Mouse (Mus musculus) layer of hippocampus, postnatal 36 days (tissue): Measurements from ENCODE around the gene Tcirg1. TPM values are rescaled to one million over a fixed set of nuclear protein-coding genes. Genes with fewer than 3 reads are reported as not detected.

Experiments
- DNase-seq, 2 experiments: peaks; one replicate each; pipeline ENCODE4 v3.0.0; 2022
- total RNA-seq, 2 experiments: library from RNA; stranded (reverse); gene quantifications; 2 replicates each; pipeline ENCODE4 v1.2.3; 2021

Gene Tcirg1
- total RNA-seq: 10 to 100 TPM; 20.2 to 22.4 TPM

DNA sequence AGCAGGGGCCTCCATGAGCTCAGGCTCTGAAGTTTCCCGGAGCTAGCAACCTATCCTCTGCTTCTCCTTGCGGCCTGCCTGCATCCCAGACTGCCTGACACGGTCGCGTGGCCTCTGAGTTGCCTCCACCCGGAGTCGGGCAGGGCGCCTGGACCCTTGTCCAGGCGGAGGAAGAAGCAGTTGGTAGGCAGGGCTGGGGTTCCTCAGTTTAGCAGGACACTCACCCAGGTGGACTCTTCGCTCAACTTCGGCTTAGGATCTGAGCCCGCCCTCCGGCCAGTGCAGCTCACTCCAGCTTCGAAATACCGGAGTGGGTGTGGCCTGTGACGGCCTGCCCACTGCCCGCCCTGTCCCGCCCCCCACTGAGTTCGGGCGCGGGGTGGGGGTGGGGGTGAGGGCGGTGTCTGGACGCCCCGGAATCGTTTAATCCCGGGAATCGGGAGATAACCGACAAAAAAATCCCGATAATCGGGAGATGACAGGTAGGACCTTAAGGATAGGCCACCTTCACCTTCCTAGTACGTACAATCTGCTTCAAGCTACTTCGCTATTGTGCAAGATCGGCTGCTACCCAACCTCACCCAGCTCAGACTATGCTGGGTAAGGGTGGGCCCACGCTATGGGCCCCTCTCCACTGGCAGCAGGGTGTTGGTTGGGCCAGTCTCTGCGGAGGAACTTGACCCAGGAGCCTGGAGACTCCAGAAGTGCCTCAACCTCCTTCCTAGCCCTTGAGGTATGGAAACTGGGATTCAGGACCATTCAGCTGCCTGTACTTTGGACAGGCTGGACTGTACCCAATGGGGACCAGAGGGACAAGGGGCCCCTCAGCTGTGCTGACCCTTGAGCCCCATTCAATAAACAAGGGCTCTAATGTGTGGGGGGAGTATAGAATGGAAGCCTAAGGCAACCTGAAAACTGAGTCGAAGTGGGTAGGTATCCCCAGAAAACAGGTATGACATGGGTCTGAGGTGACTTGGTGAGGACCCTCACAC is at the start of gene Tcirg1:
Tcirg1 (minus strand) TSS at position 339 of the 992 bp plus-strand sequence.
- peak; percentile 64 to 73 for DNase-seq

GRCm38 (mm10) chr19:3955804-3956203 is 48.9 kb upstream of the Tcirg1 start:
- DNase-seq: no peak

- DNase-seq: no peak
Observed at GRCm38 (mm10) chr19:3955033-3955432, 48.1 kb upstream of the Tcirg1 start.

DNA sequence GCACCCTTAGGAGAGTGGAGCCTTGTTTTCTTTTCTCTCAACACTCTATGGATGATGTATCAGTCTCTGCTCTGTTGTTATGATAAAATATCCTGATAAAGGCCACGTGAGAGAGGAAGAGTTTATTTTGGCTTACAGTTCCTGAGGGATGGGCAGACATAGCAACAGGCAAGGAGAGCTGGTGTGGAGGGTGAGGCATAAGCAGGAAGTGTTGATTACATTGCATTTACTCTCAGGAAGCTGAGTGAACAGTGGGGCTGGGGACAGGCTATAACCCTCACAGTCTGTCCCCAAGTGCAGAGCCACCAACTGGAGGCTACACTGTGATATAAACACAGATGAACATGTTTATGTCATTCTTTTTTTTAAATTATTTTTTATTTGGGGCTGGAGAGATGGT is 45.2 kb upstream of the Tcirg1 start:
- DNase-seq: no peak

DNA sequence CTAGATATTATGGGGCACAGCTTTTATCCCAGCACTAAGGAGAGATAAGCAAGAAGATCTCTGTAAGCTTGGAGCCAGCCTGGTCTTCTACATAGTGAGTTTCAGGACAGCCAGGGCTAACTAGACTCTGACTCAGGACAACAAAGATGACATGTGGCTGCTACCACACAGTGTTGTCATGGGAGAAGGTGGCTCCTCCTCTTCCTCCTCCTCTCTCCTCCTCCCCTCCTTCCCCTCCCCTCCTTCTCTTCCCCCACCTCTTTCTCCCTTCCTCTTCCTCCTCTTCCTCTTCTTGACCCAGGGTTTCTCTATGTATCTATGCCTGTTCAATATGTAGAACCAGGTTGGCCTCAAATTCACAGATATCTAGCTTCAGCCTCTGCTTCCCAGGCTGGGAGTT is 44.5 kb upstream of the Tcirg1 start:
- DNase-seq: no peak

- no peak for DNase-seq
Observed at GRCm38 (mm10) chr19:3950331-3950730, 43.4 kb upstream of the Tcirg1 start.

GRCm38 (mm10) chr19:3948546-3948945 is 41.6 kb upstream of the Tcirg1 start:
- DNase-seq: no peak

GRCm38 (mm10) chr19:3947813-3948212 is 40.9 kb upstream of the Tcirg1 start:
- no peak for DNase-seq

DNA sequence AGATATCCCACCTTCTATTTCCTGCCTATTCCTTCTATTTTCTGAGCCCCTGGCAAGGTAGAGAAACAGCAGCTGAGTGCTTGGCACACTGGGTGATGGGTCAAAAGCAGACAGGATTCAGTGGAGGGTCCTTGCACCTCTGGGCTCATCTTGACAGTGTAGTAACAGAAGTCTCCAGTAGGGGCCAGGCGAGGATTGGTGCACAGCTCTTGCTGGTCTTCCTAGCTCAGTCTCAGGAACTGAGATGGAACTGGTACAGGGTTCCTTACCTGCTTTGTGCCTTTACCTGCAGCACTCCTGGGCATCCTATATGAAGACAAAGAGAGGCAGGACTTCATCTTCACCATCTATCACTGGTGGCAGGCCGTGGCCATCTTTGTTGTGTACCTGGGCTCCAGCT is 39.8 kb upstream of the Tcirg1 start:
- DNase-seq: peak; percentile 59 to 68

DNA sequence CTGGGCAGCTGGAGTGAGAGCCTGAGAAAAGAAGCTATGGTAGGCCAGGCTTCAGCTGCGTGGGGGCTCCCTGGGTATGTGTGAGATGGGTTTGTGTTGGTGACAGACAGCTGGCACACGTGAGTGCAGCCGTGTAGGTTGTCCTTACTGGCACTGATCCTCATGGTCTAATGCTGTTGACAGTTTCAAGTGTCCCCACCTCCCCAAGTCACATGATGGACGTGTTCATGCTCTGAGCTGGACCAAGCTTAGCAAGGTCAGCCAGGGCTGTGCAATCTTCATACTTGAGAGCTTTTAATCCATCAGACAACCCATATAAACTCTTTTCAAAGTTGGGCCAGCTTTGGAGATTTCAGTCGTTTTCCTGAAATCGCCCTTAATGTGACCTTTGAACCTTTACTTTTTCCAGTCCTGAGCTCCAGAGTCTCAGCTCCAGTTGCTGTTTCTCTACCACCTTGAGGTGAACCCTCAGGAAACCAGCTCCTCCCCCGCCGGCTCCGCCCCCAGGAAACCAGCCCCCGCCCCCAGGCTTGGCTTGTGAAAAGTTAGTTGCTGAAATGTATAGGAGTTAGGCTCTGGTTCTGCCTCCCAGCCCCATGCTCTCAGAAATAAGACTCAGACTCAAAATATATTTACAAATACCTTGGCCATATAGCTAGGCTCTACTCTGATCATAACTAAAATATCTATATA is 39.1 kb upstream of the Tcirg1 start:
- no peak for DNase-seq

DNA sequence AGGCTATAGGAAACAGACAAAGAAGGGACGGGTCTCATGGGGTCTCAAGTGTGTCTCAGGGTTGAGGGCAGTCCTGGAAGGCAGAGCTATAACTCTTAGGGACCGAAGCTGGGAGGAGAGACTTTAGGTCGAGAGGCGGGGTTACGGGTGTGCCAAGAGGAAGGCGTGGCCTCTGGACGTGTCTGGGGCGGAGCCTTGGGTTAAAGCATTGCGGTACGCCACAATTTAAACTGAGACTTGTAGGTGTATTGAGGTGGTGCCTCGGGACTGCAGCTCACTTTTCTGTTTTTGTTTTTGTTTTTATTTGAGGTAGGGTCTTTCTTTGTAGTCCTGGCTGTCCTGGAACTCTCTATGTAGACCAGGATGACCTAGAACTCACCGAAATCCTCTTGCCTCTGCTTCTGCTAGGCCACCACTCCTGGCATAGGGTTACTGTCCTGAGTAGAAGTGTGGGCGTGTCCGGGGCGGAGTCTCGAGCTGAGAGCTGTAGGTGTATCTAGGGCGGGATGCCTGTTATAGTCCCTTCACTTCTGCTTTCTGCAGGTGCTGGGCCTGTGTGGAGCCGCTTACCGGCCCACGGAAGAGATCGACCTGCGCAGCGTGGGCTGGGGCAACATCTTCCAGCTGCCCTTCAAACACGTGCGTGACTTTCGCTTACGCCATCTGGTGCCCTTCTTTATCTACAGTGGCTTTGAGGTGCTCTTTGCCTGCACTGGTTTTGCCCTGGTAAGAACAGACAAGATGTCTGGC is 36.2 kb upstream of the Tcirg1 start:
- DNase-seq: no peak

DNA sequence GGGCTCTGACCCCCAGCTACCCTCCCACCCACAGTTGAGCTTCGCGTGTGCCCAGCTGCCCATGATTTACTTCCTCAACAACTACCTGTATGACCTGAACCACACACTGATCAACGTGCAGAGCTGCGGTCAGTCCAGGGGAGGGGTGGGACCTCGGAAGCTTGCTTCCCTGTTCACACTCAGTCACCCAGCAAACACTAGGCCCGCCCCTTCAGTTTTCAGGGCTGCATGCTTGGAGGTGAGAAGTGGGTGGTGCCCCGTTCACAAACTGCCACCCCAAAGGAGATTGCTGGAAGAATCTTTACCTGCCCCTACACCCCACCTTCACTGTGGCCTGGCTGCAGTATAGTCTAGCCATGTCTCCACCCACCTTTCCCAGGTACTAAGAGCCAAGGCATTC is 35.4 kb upstream of the Tcirg1 start:
- no peak for DNase-seq

DNA sequence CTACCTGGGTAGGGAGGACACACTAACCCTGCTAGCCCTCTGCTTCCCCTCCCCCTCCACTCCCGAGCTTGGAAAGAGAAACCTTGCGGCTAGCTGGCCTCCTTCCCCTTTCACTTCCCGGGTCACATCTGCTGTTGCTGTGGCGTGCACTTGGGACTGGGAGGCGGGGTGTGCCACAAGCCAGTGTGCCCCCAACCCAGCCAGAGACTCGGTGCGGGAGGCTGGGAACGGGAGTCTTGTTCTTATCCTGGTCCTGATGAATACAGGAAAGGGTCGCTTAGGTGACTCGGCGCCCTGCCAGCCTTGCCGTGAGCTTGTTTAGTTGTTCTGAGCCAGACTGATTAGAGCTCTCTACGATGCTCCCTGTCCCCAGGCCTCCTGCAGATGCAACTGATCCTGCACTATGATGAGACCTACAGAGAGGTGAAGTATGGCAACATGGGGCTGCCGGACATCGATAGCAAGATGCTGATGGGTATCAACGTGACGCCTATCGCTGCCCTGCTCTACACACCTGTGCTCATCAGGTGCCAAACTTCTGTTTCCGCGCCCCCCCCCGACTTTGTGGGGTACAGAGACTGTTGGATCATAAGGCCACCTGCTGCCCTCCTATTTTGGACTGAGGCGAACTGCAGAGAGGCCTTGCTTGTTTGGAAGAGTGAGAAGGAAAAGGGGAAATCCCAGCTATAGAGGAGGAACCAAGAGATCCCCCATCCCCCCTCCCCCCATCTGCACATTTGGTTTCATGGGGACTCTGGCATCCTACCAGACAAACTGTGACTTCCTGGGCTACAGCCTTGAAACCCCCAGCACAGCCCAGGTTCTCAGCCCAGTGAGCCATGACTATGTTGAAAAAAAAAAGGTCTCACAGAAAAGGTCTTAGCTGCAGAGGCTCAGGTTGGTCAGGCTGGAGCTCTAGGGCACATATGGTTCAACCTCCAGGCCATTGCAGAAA is 29.2 kb upstream of the Tcirg1 start:
- DNase-seq: peak in 1 of 2 experiments; percentile 37

DNA sequence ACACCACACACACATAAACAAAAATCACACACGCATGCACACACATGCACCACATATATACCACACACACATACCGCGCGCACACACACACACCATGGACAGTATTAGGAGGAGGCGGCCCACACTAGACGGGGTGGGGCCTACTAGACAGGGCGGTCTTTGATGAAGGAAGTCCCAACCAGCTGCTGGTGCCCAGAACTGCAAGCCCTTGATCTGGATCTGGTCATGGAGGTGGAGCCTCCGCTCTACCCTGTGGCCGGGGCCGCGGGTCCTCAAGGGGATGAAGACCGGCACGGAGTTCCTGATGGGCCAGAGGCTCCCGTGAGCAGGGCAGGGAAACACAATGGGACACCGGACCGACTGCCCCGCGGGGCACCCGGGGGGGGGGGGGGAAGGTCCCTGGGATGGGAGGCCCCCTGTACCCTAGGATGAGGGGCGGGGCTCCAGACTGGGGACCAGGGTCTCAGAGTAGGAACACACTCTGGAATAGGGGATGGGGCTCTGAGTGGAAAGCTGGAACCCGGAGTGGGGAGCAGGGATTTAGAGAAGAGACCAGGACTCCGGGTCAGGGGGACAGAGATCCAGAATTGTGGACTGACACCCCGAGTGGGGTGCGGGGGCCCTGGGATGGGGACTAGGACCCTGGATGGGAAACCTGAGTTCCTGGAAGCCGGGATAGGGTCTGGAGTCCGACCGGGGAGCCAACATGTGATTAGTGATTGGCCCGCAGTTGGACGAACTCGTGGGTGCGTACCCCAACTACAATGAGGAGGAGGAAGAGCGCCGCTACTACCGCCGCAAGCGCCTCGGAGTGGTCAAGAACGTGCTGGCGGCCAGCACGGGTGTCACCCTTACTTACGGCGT is 28.3 kb upstream of the Tcirg1 start, which contains the start of gene Unc93b1:
Unc93b1 (plus strand) TSS at position 155 of the 864 bp plus-strand sequence.
- DNase-seq: no peak

DNA sequence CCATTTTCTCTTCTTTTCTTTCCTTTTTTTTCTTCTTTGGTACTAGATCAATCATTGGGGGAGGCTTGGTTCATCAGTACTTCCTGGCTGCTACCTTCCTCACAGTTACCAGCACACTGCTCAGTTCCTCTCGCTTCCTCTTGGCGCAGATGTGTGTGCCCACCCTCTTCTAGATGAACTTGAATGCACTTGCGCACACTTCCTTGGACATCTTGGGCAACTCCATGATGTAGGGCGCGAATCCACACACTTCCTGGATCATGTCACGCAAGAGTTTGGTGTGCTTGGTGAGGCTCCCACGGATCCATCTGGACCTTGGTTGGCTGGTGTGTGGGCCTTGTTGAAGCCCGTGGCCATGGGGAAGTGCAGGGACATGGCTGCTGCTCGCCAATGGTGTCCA is 24.8 kb upstream of the Tcirg1 start:
- DNase-seq: no peak

DNA sequence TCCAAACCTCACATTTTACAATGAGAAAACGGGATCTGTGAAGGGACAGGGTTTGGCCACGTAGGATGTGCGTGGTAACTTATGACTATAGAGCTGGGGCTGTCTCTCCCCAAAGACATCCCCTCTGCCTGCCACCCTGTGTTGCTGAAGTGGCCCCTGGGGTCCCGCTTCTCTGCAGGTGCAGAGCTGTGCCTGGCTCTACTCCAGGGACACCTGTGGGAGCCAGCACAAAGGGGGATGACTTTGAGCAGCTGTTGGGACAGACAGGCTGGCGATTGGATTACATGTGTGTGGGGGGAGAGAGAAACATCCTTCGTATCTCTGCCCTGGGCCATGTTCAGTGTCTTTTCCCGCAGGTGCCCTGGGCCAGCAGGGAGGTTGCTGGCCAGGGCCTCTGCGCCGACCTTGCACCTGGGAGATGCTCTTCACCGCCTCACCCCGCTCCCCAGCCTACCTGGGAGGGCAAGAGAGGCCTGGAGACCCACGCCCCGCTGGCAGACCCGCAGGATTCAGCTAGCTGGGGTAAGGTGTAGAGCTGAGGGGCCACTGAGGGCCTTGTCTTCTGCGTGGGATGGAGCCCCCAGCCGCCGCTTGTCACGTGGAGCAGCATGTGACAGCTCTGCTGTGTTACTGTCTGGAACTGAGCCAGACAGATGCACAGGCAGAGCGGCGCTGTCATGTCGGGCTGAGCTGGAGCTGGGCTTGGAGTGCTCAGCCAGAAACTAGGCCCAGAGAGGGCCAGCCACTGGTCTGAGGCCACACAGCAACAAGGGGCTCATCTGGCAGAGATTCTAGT is 23.5 kb upstream of the Tcirg1 start:
- no peak for DNase-seq

- peak; percentile 56 to 64 for DNase-seq
Observed at GRCm38 (mm10) chr19:3929211-3929941, 22.4 kb upstream of the Tcirg1 start, which contains the start of gene Aldh3b1. TSS of gene Aldh3b1 (minus strand) at chr19:3929808.

DNA sequence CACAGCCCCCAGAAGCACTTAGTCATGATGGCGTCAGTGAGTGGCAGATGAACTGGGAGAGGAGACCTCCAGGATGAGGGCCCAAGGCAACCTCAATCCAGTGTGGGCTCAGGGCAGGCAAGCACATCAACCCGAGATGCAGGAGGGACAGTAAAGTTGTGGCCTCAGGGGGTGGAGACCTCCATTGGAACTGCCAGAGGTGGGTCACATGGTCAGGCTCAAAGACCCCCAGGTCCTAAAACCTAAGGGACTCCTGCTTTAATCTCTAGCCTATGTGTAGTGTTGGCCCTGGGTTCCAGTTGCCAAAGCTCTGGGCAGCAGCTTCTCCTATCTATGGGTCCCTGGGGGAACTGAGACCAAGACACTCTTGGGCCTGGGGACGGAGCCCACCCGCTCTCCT is 21.8 kb upstream of the Tcirg1 start:
- no peak for DNase-seq

DNA sequence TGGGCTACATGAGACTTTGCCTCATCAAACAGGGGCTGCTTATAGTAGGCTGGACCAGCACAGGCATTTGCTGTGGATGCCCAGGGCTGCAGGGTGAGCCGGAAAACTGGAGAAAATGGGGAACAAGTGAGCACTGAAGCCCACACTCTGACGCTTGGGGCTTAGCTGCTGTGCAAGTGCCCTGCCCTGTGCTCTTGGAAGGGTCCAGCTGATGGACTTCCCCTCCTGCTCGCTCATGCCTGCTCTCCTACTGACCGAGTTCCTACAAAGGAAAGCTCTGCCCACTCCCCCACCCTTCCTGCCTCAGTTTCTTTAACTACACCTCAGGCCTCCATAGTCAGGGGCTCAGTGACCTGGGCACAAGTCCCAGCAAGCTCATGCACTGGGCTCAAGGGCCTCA is 21.1 kb upstream of the Tcirg1 start:
- no peak for DNase-seq
